Mouse (Mus musculus) liver, postnatal 0 days (tissue): Measurements from ENCODE around the gene Stk39.

Experiments used
- CTCF ChIP-seq: sonication (generic); IDR thresholded peaks from 2 replicates; pipeline ENCODE4 v1.5.1; 2016; ENCODE audit warnings: antibody characterized with exemption, low read depth
- EP300 ChIP-seq: IDR thresholded peaks from 2 replicates; pipeline ENCODE4 v1.6.1; 2016; ENCODE audit warnings: antibody characterized with exemption, low read depth, mild to moderate bottlenecking

DNA sequence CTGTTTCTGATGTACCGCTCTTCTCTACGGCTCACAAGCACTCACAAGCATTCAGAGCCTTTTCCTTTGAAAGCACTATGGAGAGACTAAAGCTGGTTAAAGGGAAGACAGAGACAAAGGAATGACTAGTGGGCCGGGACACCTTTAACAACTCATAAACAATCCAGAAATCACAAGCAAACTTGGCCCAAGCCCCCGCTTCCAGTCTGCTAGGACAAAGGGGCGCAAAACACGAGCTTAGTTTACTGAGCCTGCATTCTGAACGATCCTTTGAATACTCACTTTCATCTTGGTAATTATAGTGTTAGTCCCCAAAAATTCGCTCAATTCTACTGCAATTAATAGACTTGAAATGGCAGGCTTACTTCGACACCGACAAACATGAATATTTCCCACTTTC is 221.2 kb downstream of the Stk39 start:
- TF ChIP-seq EP300, result no peak
- no peak for TF ChIP-seq CTCF
